Mouse (Mus musculus) heart, postnatal 36 days (tissue): ENCODE measurements at regions not wholly inside any gene's neighbourhood (a gene's known extent, or its start where the extent isn't known, plus 50 kb on each side); places are given as distances from the start of the nearest gene placed in this dataset.
A peak's percentile ranks its signal among the peaks of the same experiment; 100 is the strongest.

Experiments used
- DNase-seq, 2 experiments: peaks; one replicate each; pipeline ENCODE4 v3.0.0; 2021 to 2022
- intact Hi-C: fragments of 180-260 bp; cut with DNase I; formaldehyde crosslinking; loops from one replicate; pipeline ENCODE4 v1.15.1; 2025
- microRNA-seq, 2 experiments: library from miRNA; unstranded; fragments of <30 nt; microRNA quantifications; one replicate each; pipeline ENCODE4 v1.2.0; 2021; ENCODE audit warnings: borderline number of aligned reads in 2 of 2

DNA sequence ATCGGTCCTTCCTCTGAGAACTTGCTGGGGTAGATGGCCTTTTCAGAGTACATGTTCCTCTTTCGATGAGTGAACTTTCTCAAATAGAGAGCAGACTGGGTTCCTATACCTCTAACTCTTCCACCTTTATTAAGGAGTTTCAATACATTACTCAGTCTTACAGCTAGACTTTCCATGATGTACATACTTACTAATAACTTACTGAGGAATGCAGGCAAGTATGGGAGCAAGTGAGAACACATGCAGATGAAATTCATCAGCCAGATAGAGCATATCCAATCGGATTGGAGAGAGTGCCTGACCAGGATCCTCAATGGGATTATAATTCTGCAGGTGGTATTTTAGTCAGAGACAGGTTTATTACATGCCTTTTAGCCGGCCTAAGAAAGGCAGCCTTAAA is 292.2 kb upstream of the Large1 start:
- no peak for DNase-seq
- intact Hi-C loops, result no loop called here

DNA sequence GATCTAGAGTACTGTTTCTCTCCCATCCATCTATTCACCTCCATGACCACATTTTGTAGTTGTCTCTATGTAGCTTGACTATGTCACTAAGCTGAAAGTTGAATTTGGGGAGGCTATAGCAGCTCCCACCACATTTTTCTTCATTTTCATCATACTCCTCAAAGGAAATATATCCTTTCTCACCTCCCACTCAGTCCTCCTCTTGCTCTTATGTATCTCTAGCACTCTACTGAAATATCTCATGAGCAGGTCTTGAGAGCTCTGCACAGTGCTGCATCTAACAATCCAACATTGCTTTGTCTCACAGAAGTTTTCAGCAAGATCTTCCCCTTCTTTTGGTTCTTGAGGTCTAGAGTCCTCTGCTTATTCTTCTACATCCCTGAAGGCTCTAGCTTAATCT is 273.5 kb upstream of the Large1 start:
- DNase-seq, result no peak
- intact Hi-C loops, result no loop called here

DNA sequence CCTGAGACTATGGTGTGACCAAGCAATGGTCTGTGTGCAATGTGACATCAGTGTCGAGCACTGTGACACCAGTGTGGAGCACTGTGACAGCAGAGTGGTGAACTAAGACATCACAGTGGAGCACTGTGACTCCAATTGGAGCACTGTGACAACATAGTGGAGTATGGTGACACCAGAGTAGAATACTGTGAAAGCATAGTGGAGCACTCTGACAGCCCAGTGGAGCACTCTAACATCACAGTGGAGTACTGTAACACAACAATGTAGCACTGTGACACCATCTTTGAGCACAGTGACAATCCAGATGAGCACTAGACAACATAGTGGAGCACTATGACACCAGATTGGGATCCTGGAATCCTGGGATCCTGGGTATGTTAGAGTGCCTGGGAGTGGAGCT is 265.6 kb upstream of the Large1 start:
- intact Hi-C loops, result no loop called here
- peak; percentile 1 to 5 for DNase-seq

DNA sequence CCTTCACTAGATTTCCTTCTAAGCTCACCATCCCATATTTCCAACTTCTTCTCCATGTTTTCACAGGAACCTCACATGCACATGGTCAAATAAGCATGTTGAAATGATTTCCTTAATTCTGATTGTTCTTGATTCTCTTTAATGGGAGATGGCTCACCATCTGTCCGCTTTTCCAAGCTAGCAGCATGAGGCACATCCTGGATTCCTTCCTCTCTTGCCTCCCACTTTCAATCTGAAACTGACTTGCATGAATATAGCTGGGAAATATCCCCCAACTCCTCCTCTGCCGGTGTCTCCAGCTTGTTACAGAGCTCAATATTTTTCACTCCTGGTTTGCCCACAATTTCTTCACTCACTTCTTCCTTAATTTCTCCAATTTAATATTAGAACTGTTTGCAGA is 261.3 kb upstream of the Large1 start:
- DNase-seq, result no peak
- intact Hi-C loops, result no loop called here

DNA sequence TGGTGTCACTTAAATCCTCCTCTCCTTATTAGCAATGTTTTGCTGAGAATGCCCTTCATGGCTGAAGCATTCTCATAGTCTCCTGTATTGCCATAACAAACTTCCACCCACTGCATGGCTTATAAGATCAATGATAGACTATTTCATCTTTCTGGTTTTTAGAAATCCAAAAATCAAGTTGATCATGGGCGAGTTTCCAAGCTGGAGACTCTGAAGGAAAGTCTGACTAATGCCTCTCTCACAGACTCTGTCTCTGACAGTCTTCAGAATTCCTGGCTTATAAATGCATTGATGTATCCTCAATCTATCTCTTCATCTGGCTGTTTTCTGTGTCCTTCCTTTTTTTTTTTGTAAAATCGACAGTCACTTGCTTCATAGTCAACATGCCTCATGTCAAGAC is 260.8 kb upstream of the Large1 start:
- intact Hi-C loops, result no loop called here
- no peak for DNase-seq

DNA sequence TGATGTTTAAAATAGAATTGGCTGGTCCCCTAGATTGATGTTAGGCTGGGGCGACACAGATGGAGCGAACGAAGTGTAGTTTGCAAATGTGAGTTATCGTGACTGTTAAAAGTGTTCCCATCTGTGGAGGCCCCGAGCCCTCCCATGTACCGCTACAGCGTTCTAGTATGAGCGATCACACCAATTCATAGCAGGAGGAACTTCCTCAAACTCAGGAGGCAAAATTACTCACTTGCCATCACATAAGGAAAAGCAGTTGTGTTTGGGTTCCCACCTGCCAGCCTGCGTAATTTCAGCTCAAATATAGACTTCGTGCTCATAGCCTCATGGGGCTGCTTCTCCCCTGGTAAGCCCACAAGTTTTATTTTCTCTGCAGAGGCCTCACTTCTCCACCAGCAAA is 258.2 kb upstream of the Large1 start:
- no peak for DNase-seq
- intact Hi-C loops, result no loop called here

DNA sequence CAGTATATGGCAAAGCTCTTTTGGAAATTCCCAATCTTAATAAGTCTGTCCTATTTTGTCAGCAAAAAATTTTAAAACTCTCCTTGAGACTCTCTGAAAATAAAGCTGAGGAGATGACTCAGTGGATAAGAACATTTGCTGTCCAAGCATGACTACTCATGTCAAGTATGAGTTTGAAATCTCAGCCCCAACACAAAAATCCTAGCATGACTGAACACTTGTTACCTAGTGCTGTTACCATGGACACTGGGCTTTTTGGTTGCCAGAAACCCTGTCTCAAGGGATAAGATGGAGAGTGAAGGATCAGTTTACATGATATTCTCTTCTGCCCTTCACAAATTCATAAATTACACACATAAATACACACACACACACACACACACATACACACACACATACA is 217.3 kb upstream of the Large1 start:
- intact Hi-C loops, result no loop called here
- DNase-seq, result no peak

DNA sequence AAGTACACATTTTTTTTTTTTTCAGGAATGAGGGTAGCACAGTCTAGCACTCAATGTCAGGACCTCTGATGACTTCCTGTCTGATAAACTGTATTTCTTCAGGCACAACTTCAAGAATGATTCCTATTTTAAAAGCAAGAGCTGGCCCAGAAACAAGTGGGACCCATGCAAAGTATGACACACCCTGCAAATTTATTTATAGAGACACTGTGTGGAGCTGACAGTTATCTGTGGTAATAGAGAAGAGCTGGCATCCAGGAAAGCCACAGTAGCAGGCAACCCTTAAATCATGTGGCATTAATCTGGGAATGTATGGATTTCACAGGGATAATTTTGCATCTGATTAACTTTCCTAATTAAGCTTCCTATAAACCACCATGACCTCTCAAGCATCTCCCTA is 216.6 kb upstream of the Large1 start:
- intact Hi-C loops, result no loop called here
- DNase-seq, result no peak

Small RNA genes lying in the stretch of these regions (microRNA-seq; reads per million reads assigned to microRNA genes)
- gene Gm23255, result 0 reads per million in 2 experiments
